13 mouse cellular contexts compared by ENCODE assay signal in genomic region chr1:62729345-62730150, GRCm38 (mm10). TPM values are rescaled to one million over a fixed set of nuclear protein-coding genes. Genes with fewer than 3 reads are reported as not detected.
DNase-seq lines count a peak whose midpoint lies in the region; ATAC-seq and TF ChIP-seq lines count a peak whose summit lies in the region.
"Had no signal": no experiment of that assay in that cellular context is flagged by ENCODE, and none has a peak within 500 bp of the region (broad histone marks: within the 10 kb centered on the region; RNA-seq: fewer than 3 reads in every experiment).

No protein-coding gene starts in this region.

- H3K4me1 ChIP-seq in hindbrain, embryonic 13.5 days (replicated peaks): peaks cover 41% of the 10 kb centered on the region
- peaks cover 21% of the 10 kb centered on the region for H3K4me1 ChIP-seq in hindbrain, embryonic 12.5 days
- H3K4me1 ChIP-seq in lung, postnatal 0 days (ENCODE audit: insufficient read depth, low read depth, low read length): peaks cover 5% of the 10 kb centered on the region
- H3K4me1 ChIP-seq in heart, embryonic 16.5 days (ENCODE audit: control insufficient read depth, insufficient read depth, low read length): peaks cover 14% of the 10 kb centered on the region
- H3K4me1 ChIP-seq: liver, embryonic 15.5 days had no signal

- no peaks in the 10 kb centered on the region for H3K9me3 ChIP-seq in hindbrain, embryonic 13.5 days
- H3K9me3 ChIP-seq in hindbrain, embryonic 12.5 days (replicated peaks): no peaks in the 10 kb centered on the region
- H3K9me3 ChIP-seq in lung, postnatal 0 days (ENCODE audit: low read length): no peaks in the 10 kb centered on the region
- no peaks in the 10 kb centered on the region for H3K9me3 ChIP-seq in heart, embryonic 16.5 days (replicated peaks; ENCODE audit: control insufficient read depth, low read length)
- H3K9me3 ChIP-seq: liver, embryonic 15.5 days; midbrain, embryonic 12.5 days had no signal

- WGBS in hindbrain, embryonic 13.5 days: 54% methylated on average over 13 of the region's 13 CpGs
- WGBS in hindbrain, embryonic 12.5 days: 46% methylated on average over 13 of the region's 13 CpGs
- 47% methylated on average over 13 of the region's 13 CpGs for WGBS in lung, postnatal 0 days
- 52% methylated on average over 13 of the region's 13 CpGs for WGBS in heart, embryonic 16.5 days

- H3K4me2 ChIP-seq in hindbrain, embryonic 13.5 days: no peak overlapping the region
- H3K4me2 ChIP-seq in hindbrain, embryonic 12.5 days (replicated peaks): no peak overlapping the region
- H3K4me2 ChIP-seq in lung, postnatal 0 days (replicated peaks; ENCODE audit: low read depth, low read length): no peak overlapping the region
- no peak overlapping the region for H3K4me2 ChIP-seq in heart, embryonic 16.5 days (ENCODE audit: low read depth, low read length)
- H3K4me2 ChIP-seq: liver, embryonic 15.5 days; midbrain, embryonic 12.5 days had no signal

- DNase-seq in lung, postnatal 0 days (ENCODE audit: low spot score): no peak
- no peak for DNase-seq in lung, postnatal 4 days
- DNase-seq in kidney, postnatal 4 days: peak; percentile 57 to 70
- no peak for DNase-seq in gastrocnemius, postnatal 14 days
- no peak for DNase-seq in thymus, postnatal 0 days (ENCODE audit: low spot score)
- DNase-seq: cerebellum, postnatal 36 days; gastrocnemius, postnatal 25 days had no signal

- 0 out of 2 replicates have a peak overlapping the region, but pooled peaks have one; percentile 55 for H3K27ac ChIP-seq in hindbrain, embryonic 13.5 days
- H3K27ac ChIP-seq in hindbrain, embryonic 12.5 days: no peak overlapping the region
- peak overlapping the region; percentile 44; the same call in 1 of the 2 replicates for H3K27ac ChIP-seq in lung, postnatal 0 days (ENCODE audit: low read length)
- peak overlapping the region; percentile 75 for H3K27ac ChIP-seq in heart, embryonic 16.5 days (ENCODE audit: low read length)
- H3K27ac ChIP-seq: liver, embryonic 15.5 days; midbrain, embryonic 12.5 days had no signal

- intact Hi-C loops in gastrocnemius, postnatal 14 days (cut with DNase I; ENCODE audit: low total_unique reads): no loop called here

- H3K9ac ChIP-seq in hindbrain, embryonic 13.5 days: no peak overlapping the region
- no peak overlapping the region for H3K9ac ChIP-seq in hindbrain, embryonic 12.5 days
- no peak overlapping the region for H3K9ac ChIP-seq in lung, postnatal 0 days (replicated peaks; ENCODE audit: low read depth)
- H3K9ac ChIP-seq in heart, embryonic 16.5 days (ENCODE audit: low read length): no peak overlapping the region
- H3K9ac ChIP-seq: liver, embryonic 15.5 days; midbrain, embryonic 12.5 days had no signal

- no peak overlapping the region for H3K4me3 ChIP-seq in hindbrain, embryonic 13.5 days
- H3K4me3 ChIP-seq in hindbrain, embryonic 12.5 days: no peak overlapping the region
- no peak overlapping the region for H3K4me3 ChIP-seq in lung, postnatal 0 days (ENCODE audit: low read depth, low read length)
- H3K4me3 ChIP-seq in heart, embryonic 16.5 days (ENCODE audit: low read length): no peak overlapping the region
- H3K4me3 ChIP-seq: liver, embryonic 15.5 days; midbrain, embryonic 12.5 days had no signal

- no peak for TF ChIP-seq CTCF in lung, postnatal 0 days (IDR thresholded peaks at IDR 0.05)

- H3K36me3 ChIP-seq in hindbrain, embryonic 13.5 days: peaks cover 7% of the 10 kb centered on the region
- no peaks in the 10 kb centered on the region for H3K36me3 ChIP-seq in hindbrain, embryonic 12.5 days
- no peaks in the 10 kb centered on the region for H3K36me3 ChIP-seq in lung, postnatal 0 days (ENCODE audit: insufficient read depth, low read length)
- no peaks in the 10 kb centered on the region for H3K36me3 ChIP-seq in heart, embryonic 16.5 days (ENCODE audit: control insufficient read depth, insufficient read depth)
- H3K36me3 ChIP-seq: liver, embryonic 15.5 days; midbrain, embryonic 12.5 days had no signal

- no peak for TF ChIP-seq EP300 in lung, postnatal 0 days (IDR thresholded peaks at IDR 0.05)

- H3K27me3 ChIP-seq in hindbrain, embryonic 13.5 days: 0 out of 2 replicates have a peak, but pooled peaks cover 2% of the 10 kb centered on the region
- no peaks in the 10 kb centered on the region for H3K27me3 ChIP-seq in hindbrain, embryonic 12.5 days
- H3K27me3 ChIP-seq in lung, postnatal 0 days (replicated peaks; ENCODE audit: insufficient read depth, low read length): no peaks in the 10 kb centered on the region
- no peaks in the 10 kb centered on the region for H3K27me3 ChIP-seq in heart, embryonic 16.5 days (ENCODE audit: control insufficient read depth, insufficient read depth, low read length)
- H3K27me3 ChIP-seq: liver, embryonic 15.5 days had no signal

- ATAC-seq in hindbrain, embryonic 13.5 days (ENCODE audit: low FRiP score): no peak
- no peak for ATAC-seq in hindbrain, embryonic 12.5 days (ENCODE audit: low FRiP score)
- no peak for ATAC-seq in lung, postnatal 0 days
- ATAC-seq in heart, embryonic 16.5 days (replicated peaks; ENCODE audit: extremely low read depth, insufficient read depth, low FRiP score): peak; percentile 45; the same call in 1 of the 2 replicates
- ATAC-seq: activated CD4-positive, CD25-positive, alpha-beta regulatory T cell, adult 4 months had no signal

RNA-seq across cellular contexts. Expression of gene Nrp2, which starts 26.5 kb away (rescaled TPM):
- polyA plus RNA-seq in hindbrain, embryonic 13.5 days (2015; fragmentation: Nextera tagmentation; extraction: Ambion mirVana): 34.8 and 35.7 TPM in 2 replicates
- 43.8 and 45.9 TPM in 2 replicates for polyA plus RNA-seq in hindbrain, embryonic 12.5 days (2016; fragmentation: Nextera tagmentation; extraction: Ambion mirVana)
- polyA plus RNA-seq in lung, postnatal 0 days (2015; fragmentation: Nextera tagmentation; extraction: Ambion mirVana): 14.0 and 17.5 TPM in 2 replicates
- 6.9 and 8.5 TPM in 2 replicates for polyA plus RNA-seq in heart, embryonic 16.5 days (2015; fragmentation: Nextera tagmentation; extraction: Ambion mirVana)
- 10 to 100 TPM; 13.3 to 14.2 TPM for total RNA-seq in gastrocnemius, postnatal 14 days (2021)
- 1.6 and 1.7 TPM in 2 replicates for polyA plus RNA-seq in thymus, postnatal 0 days (2015; fragmentation: Nextera tagmentation; extraction: Ambion mirVana)

Comparison
In these comparisons a context has a peak if more than half of its experiments do, and no peak if none do; other contexts are left out.
1. DNase-seq: peak in kidney, postnatal 4 days (2 of 2); none in lung, postnatal 0 days (single experiment), lung, postnatal 4 days (0 of 2), gastrocnemius, postnatal 14 days (single experiment) and thymus, postnatal 0 days (single experiment).